Mouse (Mus musculus) small intestine, adult 2 months (tissue): ENCODE measurements around the gene Bckdha. TPM values are rescaled to one million over a fixed set of nuclear protein-coding genes. Genes with fewer than 3 reads are reported as not detected.

ENCODE experiments used
- H3K27ac ChIP-seq: fragments of 200-500 bp; 2 replicates; pipeline ENCODE4 v1.5.1; 2012; ENCODE audit warnings: low read depth, low read length, control low read depth, inconsistent platforms; ENCODE audit not compliant: insufficient read depth
- H3K27me3 ChIP-seq: fragments of 200-500 bp; 2 replicates; pipeline ENCODE4 v1.6.1; 2012; ENCODE audit warnings: mild to moderate bottlenecking, moderate library complexity, low read length, inconsistent platforms; ENCODE audit not compliant: control insufficient read depth, insufficient read depth
- H3K36me3 ChIP-seq: fragments of 200-500 bp; 2 replicates; pipeline ENCODE4 v1.6.1; 2012; ENCODE audit warnings: mild to moderate bottlenecking, low read length, control low read depth, inconsistent platforms; ENCODE audit not compliant: control insufficient read depth, insufficient read depth
- H3K4me1 ChIP-seq: fragments of 200-500 bp; 2 replicates; pipeline ENCODE4 v1.6.1; 2012; ENCODE audit warnings: low read length, inconsistent platforms, mixed read lengths; ENCODE audit not compliant: control insufficient read depth, insufficient read depth, insufficient read length
- H3K4me3 ChIP-seq: fragments of 200-500 bp; 2 replicates; pipeline ENCODE4 v1.5.1; 2012; ENCODE audit warnings: low read depth, mild to moderate bottlenecking, control low read depth, inconsistent platforms, low read length, moderate library complexity
- CTCF ChIP-seq: fragments of 200-500 bp; IDR thresholded peaks from 2 replicates; pipeline ENCODE4 v1.5.1; 2012; ENCODE audit warnings: low read depth, mild to moderate bottlenecking, control low read depth, inconsistent platforms, low read length, moderate library complexity, mixed read lengths; ENCODE audit not compliant: insufficient replicate concordance, insufficient read length; ENCODE audit errors: extremely low read depth
- POLR2A ChIP-seq: fragments of 200-500 bp; IDR thresholded peaks from 2 replicates; pipeline ENCODE4 v1.6.1; 2012; ENCODE audit warnings: low read depth, mild to moderate bottlenecking, control low read depth, inconsistent platforms, low read length, moderate library complexity
- WGBS: fragments of 180-500 bp; shearing (Covaris S2); methylation state at CpG from one replicate; pipeline ENCODE4 v1.1.7; 2018; 5-methylcytosine and 5-hydroxymethylcytosine counted together
- polyA plus RNA-seq: library from polyadenylated mRNA; depleted of rRNA; stranded (reverse); fragments of >200 nt; gene quantifications from 2 replicates; pipeline ENCODE4 v1.2.3, GENCODE M21; 2012

Gene Bckdha
- polyA plus RNA-seq, 1 experiment: 98.5 TPM

- no peak overlapping the region for H3K27ac ChIP-seq
- WGBS: 83% methylated on average over 12 of the region's 12 CpGs
- H3K36me3 ChIP-seq: no peaks in the 10 kb centered on the region
- H3K27me3 ChIP-seq: no peaks in the 10 kb centered on the region
- H3K4me3 ChIP-seq: no peak overlapping the region
- TF ChIP-seq CTCF (no peak), POLR2A (no peak)
- H3K4me1 ChIP-seq: peaks cover 3% of the 10 kb centered on the region; the same call in 1 of the 2 replicates
Observed at GRCm38 (mm10) chr7:25652244-25652759, 6.5 kb downstream of the Bckdha start.

GRCm38 (mm10) chr7:25651281-25651680 is 7.5 kb downstream of the Bckdha start:
- TF ChIP-seq POLR2A (no peak), CTCF (no peak)
- peaks cover 3% of the 10 kb centered on the region; the same call in 1 of the 2 replicates for H3K4me1 ChIP-seq
- H3K36me3 ChIP-seq: no peaks in the 10 kb centered on the region
- peak overlapping the region; percentile 1; the same call in 1 of the 2 replicates for H3K4me3 ChIP-seq
- H3K27me3 ChIP-seq: no peaks in the 10 kb centered on the region
- 89% methylated on average over 8 of the region's 8 CpGs for WGBS
- peak overlapping the region; percentile 53 for H3K27ac ChIP-seq

GRCm38 (mm10) chr7:25649839-25650238 is 8.9 kb downstream of the Bckdha start:
- no peak overlapping the region for H3K4me3 ChIP-seq
- no peaks in the 10 kb centered on the region; the same call in 1 of the 2 replicates for H3K4me1 ChIP-seq
- no peak overlapping the region for H3K27ac ChIP-seq
- TF ChIP-seq POLR2A: no peak
- 0 out of 2 replicates have a peak, but pooled peaks cover 2% of the 10 kb centered on the region for H3K36me3 ChIP-seq
- H3K27me3 ChIP-seq: no peaks in the 10 kb centered on the region
- 75% methylated on average over 5 of the region's 5 CpGs for WGBS

GRCm38 (mm10) chr7:25647574-25648123 is 11.1 kb downstream of the Bckdha start:
- Histone ChIP-seq H3K4me1 (no peaks in the 10 kb centered on the region; the same call in 1 of the 2 replicates), H3K4me3 (no peak overlapping the region), H3K27me3 (no peaks in the 10 kb centered on the region), H3K36me3 (0 out of 2 replicates have a peak, but pooled peaks cover 2% of the 10 kb centered on the region), H3K27ac (no peak overlapping the region; the same call in 1 of the 2 replicates)
- 60% methylated on average over 5 of the region's 5 CpGs for WGBS
- TF ChIP-seq CTCF: peak; percentile 28; the same call in 1 of the 2 replicates
- TF ChIP-seq POLR2A: no peak

- 67% methylated on average over 14 of the region's 14 CpGs for WGBS
- Histone ChIP-seq H3K4me3 (no peak overlapping the region), H3K27ac (no peak overlapping the region), H3K36me3 (peaks cover 5% of the 10 kb centered on the region; the same call in 1 of the 2 replicates), H3K27me3 (no peaks in the 10 kb centered on the region), H3K4me1 (no peaks in the 10 kb centered on the region)
- TF ChIP-seq POLR2A (no peak), CTCF (no peak)
Observed at GRCm38 (mm10) chr7:25645074-25645473, 13.7 kb downstream of the Bckdha start.

- Histone ChIP-seq H3K4me1 (no peaks in the 10 kb centered on the region), H3K4me3 (no peak overlapping the region), H3K27ac (no peak overlapping the region), H3K36me3 (peaks cover 5% of the 10 kb centered on the region; the same call in 1 of the 2 replicates), H3K27me3 (no peaks in the 10 kb centered on the region)
- TF ChIP-seq CTCF (no peak), POLR2A (no peak)
- whole genome bisulfite sequencing: 83% methylated on average over 4 of the region's 4 CpGs
Observed at GRCm38 (mm10) chr7:25644631-25645030, 14.2 kb downstream of the Bckdha start.

- 73% methylated on average over 10 of the region's 10 CpGs for WGBS
- Histone ChIP-seq H3K36me3 (peaks cover 5% of the 10 kb centered on the region; the same call in 1 of the 2 replicates), H3K4me1 (no peaks in the 10 kb centered on the region), H3K27ac (no peak overlapping the region), H3K27me3 (no peaks in the 10 kb centered on the region), H3K4me3 (no peak overlapping the region)
- TF ChIP-seq CTCF (no peak), POLR2A (no peak)
Observed at GRCm38 (mm10) chr7:25644136-25644535, 14.6 kb downstream of the Bckdha start.
